Mouse (Mus musculus): ENCODE results near the gene Donson. TPM values are rescaled to one million over a fixed set of nuclear protein-coding genes. Genes with fewer than 3 reads are reported as not detected.

The Donson gene
- total RNA-seq, 2 experiments from 2014 or later: 32.8 to 37.1 TPM

- peak; percentile 84 for DNase-seq
- intact Hi-C loops (cut with DNase I): no loop called here
Measured at GRCm38 (mm10) chr16:91694455-91695084, 6.0 kb upstream of the Donson start.

GRCm38 (mm10) chr16:91689791-91690190, 1.2 kb upstream of the Donson start:
- intact Hi-C loops (cut with DNase I): no loop called here
- DNase-seq: no peak

- intact Hi-C loops (cut with DNase I): no loop called here
- no peak for DNase-seq
Measured at GRCm38 (mm10) chr16:91688023-91688618, 449 bp downstream of the Donson start.

DNA sequence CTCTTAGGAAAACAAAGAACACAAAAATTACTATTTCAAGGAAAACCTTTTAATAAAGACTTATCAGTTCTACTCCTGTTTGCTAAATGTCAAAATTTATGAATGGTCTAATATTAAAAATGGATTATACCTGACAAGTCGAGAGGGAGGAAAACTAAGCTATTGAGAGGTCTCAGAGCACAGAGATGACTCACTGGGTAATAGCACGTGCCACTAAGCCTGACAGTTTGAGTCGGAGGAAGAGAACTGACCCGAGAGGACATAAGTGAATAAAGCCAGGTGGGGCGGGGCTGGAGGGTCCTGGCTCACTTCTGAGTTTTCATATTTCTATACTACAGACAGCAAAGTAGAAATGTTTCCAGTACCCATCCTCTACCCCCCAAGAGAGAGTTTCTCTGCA, 2.2 kb downstream of the Donson start:
- intact Hi-C loops (cut with DNase I): no loop called here
- no peak for DNase-seq

GRCm38 (mm10) chr16:91685526-91685925, 3.0 kb downstream of the Donson start:
- intact Hi-C loops (cut with DNase I): no loop called here
- DNase-seq: no peak

GRCm38 (mm10) chr16:91680656-91681055, 7.9 kb downstream of the Donson start:
- intact Hi-C loops (cut with DNase I): no loop called here

DNA sequence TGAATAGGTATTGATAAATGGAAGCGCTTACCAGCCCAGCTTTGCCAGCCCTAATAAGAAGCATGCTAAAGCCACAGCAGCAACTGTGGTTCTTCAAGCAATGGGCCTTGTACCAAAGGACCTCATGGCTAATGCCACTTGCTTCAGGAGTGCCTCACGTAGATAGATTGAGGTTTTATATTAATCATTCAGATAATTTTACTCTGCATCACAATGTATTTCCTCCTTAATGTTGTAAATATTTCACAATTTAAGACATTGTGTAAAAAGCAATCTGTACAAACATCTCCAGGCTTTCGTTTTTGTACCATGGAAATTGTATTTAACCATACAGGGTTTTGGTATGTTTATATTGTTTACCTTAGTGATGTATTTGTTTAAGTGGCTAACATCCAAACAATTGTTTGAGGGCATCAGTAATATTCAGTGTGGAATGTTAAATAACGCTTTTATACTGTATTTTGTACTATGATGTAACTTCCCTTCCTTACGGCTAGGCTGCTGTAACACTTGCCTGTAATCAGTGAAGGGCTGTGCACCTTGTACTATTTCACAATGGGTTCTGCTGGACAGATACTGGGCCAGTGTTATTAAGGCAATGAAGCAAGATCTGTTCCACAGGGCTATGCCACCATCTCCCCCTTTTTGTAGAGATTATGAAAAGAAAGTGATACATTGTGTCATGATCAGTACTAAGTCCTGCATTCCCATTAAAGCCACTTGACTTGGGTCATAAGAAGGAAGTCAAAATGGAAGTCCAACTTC, 10.2 kb downstream of the Donson start:
- intact Hi-C loops (cut with DNase I): no loop called here
- no peak for DNase-seq

More at GRCm38 (mm10) chr16:91680656-91681055, 7.9 kb downstream of the Donson start:
- DNase-seq: no peak

DNA sequence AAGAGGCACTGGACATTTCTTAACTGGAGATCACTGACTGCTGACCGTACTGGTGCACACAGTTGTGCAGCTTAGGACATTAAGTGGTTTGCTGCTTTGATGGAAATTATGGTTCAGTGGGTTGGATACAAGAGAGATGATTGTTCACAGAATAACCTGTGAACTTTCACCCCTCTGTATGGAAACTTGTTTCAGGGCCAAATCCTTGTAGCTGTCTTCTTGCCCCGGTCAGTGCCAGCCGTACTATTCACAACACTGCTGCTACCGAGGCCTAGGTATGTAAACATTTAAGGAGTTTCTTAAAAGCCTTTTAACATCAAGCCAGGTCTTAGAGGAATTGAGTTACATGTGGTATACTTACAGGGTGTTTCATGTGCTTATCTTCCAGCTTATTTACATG, 14.1 kb downstream of the Donson start:
- intact Hi-C loops (cut with DNase I): no loop called here
- no peak for DNase-seq

DNA sequence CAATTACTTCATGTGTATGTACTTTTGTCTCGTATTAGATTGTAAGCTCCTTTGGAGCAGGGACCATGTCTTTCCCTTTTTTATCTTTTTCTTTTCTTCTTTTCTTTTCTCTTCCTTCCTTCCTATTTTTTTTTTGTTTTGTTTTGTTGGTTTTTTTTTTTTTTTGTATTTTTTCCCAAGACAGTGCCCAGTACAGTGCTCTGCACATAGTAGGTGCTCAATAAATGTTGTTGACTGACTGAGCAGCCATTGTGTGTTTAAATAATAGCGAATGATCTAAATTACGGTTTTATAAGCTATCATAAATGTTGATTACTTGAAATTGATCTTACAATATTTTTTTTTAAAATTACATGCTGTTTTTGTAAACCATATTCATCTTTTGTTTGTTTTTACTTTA, 24.8 kb downstream of the Donson start:
- DNase-seq: no peak
- intact Hi-C loops (cut with DNase I): loop anchor here (10.0 kb wide), 1 partner anchor 639 kb away; no protein-coding TSS in a partner anchor

GRCm38 (mm10) chr16:91662336-91662735, 26.2 kb downstream of the Donson start:
- intact Hi-C loops (cut with DNase I): loop anchor here (10.0 kb wide), 1 partner anchor 638 kb away; no protein-coding TSS in a partner anchor
- no peak for DNase-seq

GRCm38 (mm10) chr16:91661397-91661796, 27.2 kb downstream of the Donson start:
- DNase-seq: no peak
- intact Hi-C loops (cut with DNase I): loop anchor here (10.0 kb wide), 1 partner anchor 637 kb away; no protein-coding TSS in a partner anchor

GRCm38 (mm10) chr16:91659798-91660197, 28.8 kb downstream of the Donson start:
- intact Hi-C loops (cut with DNase I): loop anchor here (10.0 kb wide), 1 partner anchor 635 kb away; no protein-coding TSS in a partner anchor
- no peak for DNase-seq

DNA sequence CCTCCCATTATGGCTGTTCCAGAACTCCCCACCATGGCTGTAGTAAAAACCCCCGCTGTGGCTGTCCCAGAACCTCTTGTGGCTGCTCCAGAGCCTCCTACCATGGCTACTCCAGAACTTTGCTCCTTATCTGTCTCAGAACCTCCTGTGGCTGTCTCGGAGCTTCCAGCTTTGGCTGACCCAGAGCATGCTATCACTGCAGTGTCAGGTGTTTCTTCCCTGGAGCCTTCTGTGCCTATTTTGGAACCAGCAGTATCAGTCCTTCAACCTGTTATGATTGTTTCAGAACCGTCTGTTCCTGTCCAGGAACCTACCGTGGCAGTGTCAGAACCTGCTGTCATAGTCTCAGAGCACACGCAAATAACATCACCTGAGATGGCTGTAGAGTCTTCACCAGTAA, 30.1 kb downstream of the Donson start:
- DNase-seq: no peak
- intact Hi-C loops (cut with DNase I): no loop called here

GRCm38 (mm10) chr16:91657285-91657684, 31.3 kb downstream of the Donson start:
- intact Hi-C loops (cut with DNase I): no loop called here

GRCm38 (mm10) chr16:91655285-91655684, 33.3 kb downstream of the Donson start:
- no peak for DNase-seq
- intact Hi-C loops (cut with DNase I): no loop called here

More at GRCm38 (mm10) chr16:91657285-91657684, 31.3 kb downstream of the Donson start:
- no peak for DNase-seq

DNA sequence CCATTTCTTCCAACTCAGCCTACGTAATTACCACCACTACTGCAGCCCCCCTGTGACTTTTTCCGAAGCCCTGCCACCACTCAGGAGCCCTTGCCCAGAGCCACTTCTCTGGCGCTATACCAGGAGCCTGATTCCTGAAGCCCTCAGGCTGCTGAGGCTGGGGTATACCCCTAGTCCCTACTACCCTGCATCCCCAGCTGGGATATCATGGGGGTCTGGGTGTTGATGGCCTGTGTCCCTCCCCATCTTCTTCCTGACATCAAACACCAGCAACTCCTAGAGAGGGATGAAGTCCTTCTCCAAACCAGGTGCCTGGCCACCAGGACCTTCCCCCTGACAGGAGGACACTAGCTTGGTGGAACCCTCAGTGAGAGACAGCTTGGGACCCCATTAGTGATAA, 36.4 kb downstream of the Donson start:
- intact Hi-C loops (cut with DNase I): no loop called here

DNA sequence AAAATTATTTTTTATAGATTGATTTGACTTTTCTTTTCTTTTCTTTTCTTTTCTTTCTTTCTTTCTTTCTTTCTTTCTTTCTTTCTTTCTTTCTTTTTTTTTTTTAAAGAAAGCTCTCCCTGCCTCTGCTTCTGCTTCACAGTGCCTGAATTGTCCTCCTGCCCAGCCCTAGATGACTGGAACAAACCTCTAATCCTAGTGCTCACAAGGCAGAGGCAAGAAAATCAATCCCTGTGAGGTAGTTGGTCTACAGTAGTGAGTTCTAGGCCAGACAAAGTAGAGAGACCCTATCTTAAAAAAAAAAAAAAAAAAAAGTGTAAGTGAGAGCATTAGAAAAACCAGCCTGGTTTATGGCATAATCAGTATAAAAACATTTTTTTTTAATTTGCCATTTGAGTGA, 38.8 kb downstream of the Donson start:
- intact Hi-C loops (cut with DNase I): no loop called here

More for the DNA sequence above, 36.4 kb downstream of the Donson start:
- no peak for DNase-seq

DNA sequence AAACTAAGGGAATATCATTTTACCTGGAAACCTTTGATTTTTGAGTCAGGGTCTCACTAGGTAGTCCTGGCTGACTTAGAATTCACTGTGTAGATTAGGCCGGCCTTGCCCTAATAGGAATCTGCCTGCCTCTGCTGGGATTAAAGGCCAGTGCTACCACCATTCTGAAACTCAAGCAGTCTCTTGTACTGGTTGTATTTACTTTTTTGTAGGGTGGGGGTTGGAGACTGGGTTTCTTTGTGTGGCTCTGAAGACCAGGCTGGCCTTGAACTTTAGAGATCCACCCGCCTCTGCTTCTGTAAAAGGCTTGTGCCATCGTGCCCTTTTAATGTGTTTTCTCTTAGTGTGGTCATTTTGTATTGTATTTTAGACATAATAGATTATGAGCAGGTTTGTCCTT, 39.3 kb downstream of the Donson start:
- intact Hi-C loops (cut with DNase I): no loop called here
- DNase-seq: no peak

More for the DNA sequence above, 38.8 kb downstream of the Donson start:
- DNase-seq: no peak

DNA sequence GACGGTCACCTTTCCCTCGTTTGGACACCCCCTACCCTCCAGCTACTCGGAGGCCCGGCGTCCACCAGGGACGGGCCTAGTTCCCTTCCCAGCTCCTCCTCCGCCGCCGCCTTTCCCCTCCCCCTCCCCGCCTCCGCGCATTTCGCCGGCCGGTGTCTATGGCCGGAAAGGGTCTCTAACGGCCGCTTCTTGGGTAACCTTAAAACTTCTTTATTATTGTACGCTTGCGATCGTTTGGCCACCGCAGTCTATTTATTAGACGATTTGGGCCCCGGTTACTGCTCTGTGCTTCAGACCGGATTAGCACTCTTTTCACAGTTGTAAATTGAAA, 40.4 kb downstream of the Donson start:
- peak; percentile 80 for DNase-seq
- intact Hi-C loops (cut with DNase I): no loop called here

DNA sequence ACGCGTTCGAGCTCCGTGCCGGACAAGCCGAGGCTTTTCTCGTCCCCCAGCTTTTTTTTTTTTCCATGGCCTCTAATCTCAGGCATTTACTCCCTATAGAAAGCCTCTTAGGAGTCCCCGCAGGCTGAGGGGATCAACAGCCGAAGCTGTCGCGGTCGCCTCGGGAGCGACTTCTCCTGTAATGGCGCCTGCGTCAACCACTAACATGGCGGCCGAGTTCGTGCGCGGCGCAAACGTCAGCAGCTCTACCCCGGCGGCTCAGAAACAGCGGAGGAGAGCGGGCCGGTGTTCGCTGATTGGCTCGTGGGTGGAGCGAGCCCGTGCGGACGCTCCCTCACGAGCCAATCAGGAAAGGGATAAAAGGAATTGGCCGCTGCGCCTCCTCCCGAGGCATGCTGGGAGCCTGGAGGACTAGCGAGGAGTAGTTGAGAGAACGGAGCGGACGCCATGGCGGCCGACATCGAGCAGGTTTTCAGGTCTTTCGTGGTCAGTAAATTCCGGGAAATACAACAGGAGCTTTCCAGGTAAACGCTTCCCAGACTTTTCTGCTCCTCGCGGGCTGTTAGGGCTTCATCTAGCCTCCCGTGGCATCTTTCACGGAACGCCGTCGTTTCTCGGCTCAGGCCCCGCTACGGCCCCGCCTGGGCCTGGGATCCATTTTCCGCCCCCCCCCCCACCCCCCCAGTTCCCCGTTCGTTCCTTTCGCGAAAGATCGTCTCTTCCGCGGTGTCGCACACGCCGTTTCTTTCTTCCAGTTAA, 40.9 kb downstream of the Donson start, which contains the start of gene Son:
Son (plus strand) TSS at position 46 of the 759 bp plus-strand sequence.
- intact Hi-C loops (cut with DNase I): no loop called here
- DNase-seq: peak; percentile 97

All from left cerebral cortex, postnatal 4 days (tissue).